Mouse (Mus musculus): ENCODE results near the gene Rsf1. TPM values are rescaled to one million over a fixed set of nuclear protein-coding genes. Genes with fewer than 3 reads are reported as not detected.

Gene Rsf1
- 8.1 and 10.7 TPM in 2 replicates for polyA plus RNA-seq (2016; fragmentation: Nextera tagmentation; extraction: Ambion mirVana)

GRCm38 (mm10) chr7:97579067-97579975, at the start of gene Rsf1, which contains the start of gene Aamdc:
TSS of gene Rsf1 (plus strand) at chr7:97579889.
TSS of gene Aamdc (minus strand) at chr7:97579497.
- H3K36me3 ChIP-seq = no peaks in the 10 kb centered on the region
- peak; percentile 88 for ATAC-seq
- peak within 1 kb of the TSS; percentile 95 for H3K27ac ChIP-seq
- peak within 1 kb of the TSS; percentile 99 for H3K9ac ChIP-seq
- no peaks in the 10 kb centered on the region for H3K9me3 ChIP-seq (replicated peaks)
- H3K27me3 ChIP-seq (replicated peaks) = no peaks in the 10 kb centered on the region
- peak within 1 kb of the TSS; percentile 96 for H3K4me2 ChIP-seq
- H3K4me1 ChIP-seq = peaks cover 25% of the 10 kb centered on the region
- WGBS (ENCODE audit: insufficient replicate concordance) = under 1% methylated on average over 65 of the region's 68 CpGs
- H3K4me3 ChIP-seq = peak within 1 kb of the TSS; percentile 98

GRCm38 (mm10) chr7:97535531-97535930, 44.2 kb upstream of the Rsf1 start:
- 84% methylated on average over 5 of the region's 5 CpGs for WGBS (ENCODE audit: insufficient replicate concordance)
- no peak overlapping the region for H3K4me2 ChIP-seq
- no peak overlapping the region for H3K4me3 ChIP-seq
- no peak for ATAC-seq
- no peaks in the 10 kb centered on the region for H3K27me3 ChIP-seq (replicated peaks)
- H3K36me3 ChIP-seq = peaks cover 97% of the 10 kb centered on the region
- H3K4me1 ChIP-seq = no peaks in the 10 kb centered on the region
- H3K27ac ChIP-seq = no peak overlapping the region
- H3K9ac ChIP-seq = no peak overlapping the region
- H3K9me3 ChIP-seq (replicated peaks) = no peaks in the 10 kb centered on the region

- no peaks in the 10 kb centered on the region for H3K4me1 ChIP-seq
- H3K9ac ChIP-seq = no peak overlapping the region
- H3K27me3 ChIP-seq (replicated peaks) = no peaks in the 10 kb centered on the region
- no peak overlapping the region for H3K27ac ChIP-seq
- ATAC-seq = no peak
- no peak overlapping the region for H3K4me3 ChIP-seq
- 80% methylated on average over 5 of the region's 5 CpGs for WGBS (ENCODE audit: insufficient replicate concordance)
- no peak overlapping the region for H3K4me2 ChIP-seq
- H3K36me3 ChIP-seq = peaks cover 97% of the 10 kb centered on the region
- no peaks in the 10 kb centered on the region for H3K9me3 ChIP-seq (replicated peaks)
Observed at GRCm38 (mm10) chr7:97536571-97536970, 43.1 kb upstream of the Rsf1 start.

GRCm38 (mm10) chr7:97546462-97546861, 33.2 kb upstream of the Rsf1 start:
- Histone ChIP-seq H3K27me3 (replicated peaks) (no peaks in the 10 kb centered on the region), H3K4me3 (no peak overlapping the region), H3K4me1 (no peaks in the 10 kb centered on the region), H3K9ac (no peak overlapping the region), H3K4me2 (no peak overlapping the region), H3K36me3 (peaks cover 24% of the 10 kb centered on the region), H3K27ac (no peak overlapping the region), H3K9me3 (replicated peaks) (no peaks in the 10 kb centered on the region)
- ATAC-seq = no peak
- WGBS (ENCODE audit: insufficient replicate concordance) = 84% methylated on average over 2 of the region's 2 CpGs

GRCm38 (mm10) chr7:97549301-97549700, 30.4 kb upstream of the Rsf1 start:
- WGBS (ENCODE audit: insufficient replicate concordance) = 80% methylated on average over 10 of the region's 10 CpGs
- no peaks in the 10 kb centered on the region for H3K9me3 ChIP-seq (replicated peaks)
- H3K9ac ChIP-seq = no peak overlapping the region
- H3K4me1 ChIP-seq = no peaks in the 10 kb centered on the region
- no peak overlapping the region for H3K4me3 ChIP-seq
- H3K4me2 ChIP-seq = no peak overlapping the region
- no peak for ATAC-seq
- H3K36me3 ChIP-seq = no peaks in the 10 kb centered on the region
- H3K27ac ChIP-seq = no peak overlapping the region
- H3K27me3 ChIP-seq (replicated peaks) = no peaks in the 10 kb centered on the region

- Histone ChIP-seq H3K27me3 (replicated peaks) (no peaks in the 10 kb centered on the region), H3K36me3 (no peaks in the 10 kb centered on the region), H3K4me3 (no peak overlapping the region), H3K27ac (no peak overlapping the region), H3K4me1 (no peaks in the 10 kb centered on the region), H3K9me3 (replicated peaks) (no peaks in the 10 kb centered on the region), H3K9ac (no peak overlapping the region), H3K4me2 (no peak overlapping the region)
- WGBS (ENCODE audit: insufficient replicate concordance) = 80% methylated on average over 9 of the region's 9 CpGs
- ATAC-seq = no peak
Observed at GRCm38 (mm10) chr7:97550673-97551072, 29.0 kb upstream of the Rsf1 start.

- WGBS (ENCODE audit: insufficient replicate concordance) = 82% methylated on average over 2 of the region's 2 CpGs
- H3K4me1 ChIP-seq = no peaks in the 10 kb centered on the region
- no peak overlapping the region for H3K27ac ChIP-seq
- H3K27me3 ChIP-seq (replicated peaks) = no peaks in the 10 kb centered on the region
- H3K36me3 ChIP-seq = no peaks in the 10 kb centered on the region; the same call in 1 of the 2 replicates
- H3K9me3 ChIP-seq (replicated peaks) = no peaks in the 10 kb centered on the region
- no peak overlapping the region for H3K4me2 ChIP-seq
- H3K9ac ChIP-seq = no peak overlapping the region
- no peak for ATAC-seq
- H3K4me3 ChIP-seq = no peak overlapping the region
Observed at GRCm38 (mm10) chr7:97563576-97563975, 16.1 kb upstream of the Rsf1 start.

GRCm38 (mm10) chr7:97569372-97569771, 10.3 kb upstream of the Rsf1 start:
- Histone ChIP-seq H3K4me2 (no peak overlapping the region), H3K9ac (no peak overlapping the region), H3K27me3 (replicated peaks) (no peaks in the 10 kb centered on the region), H3K4me1 (no peaks in the 10 kb centered on the region), H3K27ac (no peak overlapping the region), H3K36me3 (no peaks in the 10 kb centered on the region; the same call in 1 of the 2 replicates), H3K4me3 (no peak overlapping the region), H3K9me3 (replicated peaks) (no peaks in the 10 kb centered on the region)
- 65% methylated on average over 4 of the region's 4 CpGs for WGBS (ENCODE audit: insufficient replicate concordance)
- ATAC-seq = no peak

GRCm38 (mm10) chr7:97570389-97570788, 9.3 kb upstream of the Rsf1 start:
- Histone ChIP-seq H3K9me3 (replicated peaks) (no peaks in the 10 kb centered on the region), H3K4me1 (no peaks in the 10 kb centered on the region), H3K9ac (no peak overlapping the region), H3K36me3 (no peaks in the 10 kb centered on the region; the same call in 1 of the 2 replicates), H3K4me3 (no peak overlapping the region), H3K4me2 (no peak overlapping the region), H3K27ac (no peak overlapping the region), H3K27me3 (replicated peaks) (no peaks in the 10 kb centered on the region)
- WGBS (ENCODE audit: insufficient replicate concordance) = 78% methylated on average over 1 of the region's 1 CpGs
- no peak for ATAC-seq

GRCm38 (mm10) chr7:97578361-97579066, 1.2 kb upstream of the Rsf1 start:
- Histone ChIP-seq H3K9ac (peak overlapping the region; percentile 99), H3K27me3 (replicated peaks) (no peaks in the 10 kb centered on the region), H3K4me2 (peak overlapping the region; percentile 96), H3K27ac (peak overlapping the region; percentile 95), H3K9me3 (replicated peaks) (no peaks in the 10 kb centered on the region), H3K4me3 (peak overlapping the region; percentile 98), H3K36me3 (no peaks in the 10 kb centered on the region), H3K4me1 (peaks cover 21% of the 10 kb centered on the region)
- no peak for ATAC-seq
- WGBS (ENCODE audit: insufficient replicate concordance) = 29% methylated on average over 8 of the region's 8 CpGs

GRCm38 (mm10) chr7:97579976-97580842, 520 bp downstream of the Rsf1 start:
- Histone ChIP-seq H3K27me3 (replicated peaks) (no peaks in the 10 kb centered on the region), H3K9me3 (replicated peaks) (no peaks in the 10 kb centered on the region), H3K9ac (peak overlapping the region; percentile 99), H3K27ac (peak overlapping the region; percentile 95), H3K4me3 (peak overlapping the region; percentile 98), H3K36me3 (no peaks in the 10 kb centered on the region), H3K4me2 (peak overlapping the region; percentile 96), H3K4me1 (peaks cover 32% of the 10 kb centered on the region)
- under 1% methylated on average over 63 of the region's 65 CpGs for WGBS (ENCODE audit: insufficient replicate concordance)
- ATAC-seq = peak; percentile 49

Measured in liver, embryonic 12.5 days (tissue).